Mouse (Mus musculus) layer of hippocampus, adult 18-20 months (tissue): ENCODE measurements around the gene Tppp2. TPM values are rescaled to one million over a fixed set of nuclear protein-coding genes. Genes with fewer than 3 reads are reported as not detected.
"Not testable (repeated sequence)": the region's sequence is repeated elsewhere in the genome, so short reads cannot be mapped to it uniquely, and the experiment has no call there.

Source experiments
- DNase-seq, 2 experiments: peaks; one replicate each; pipeline ENCODE4 v3.0.0; 2022; ENCODE audit warnings: low spot score in 2 of 2
- total RNA-seq, 2 experiments: library from RNA; stranded (reverse); gene quantifications; 2 replicates each; pipeline ENCODE4 v1.2.3; 2021

The Tppp2 gene
- total RNA-seq, 2 experiments from 2014 or later, result not detected

DNA sequence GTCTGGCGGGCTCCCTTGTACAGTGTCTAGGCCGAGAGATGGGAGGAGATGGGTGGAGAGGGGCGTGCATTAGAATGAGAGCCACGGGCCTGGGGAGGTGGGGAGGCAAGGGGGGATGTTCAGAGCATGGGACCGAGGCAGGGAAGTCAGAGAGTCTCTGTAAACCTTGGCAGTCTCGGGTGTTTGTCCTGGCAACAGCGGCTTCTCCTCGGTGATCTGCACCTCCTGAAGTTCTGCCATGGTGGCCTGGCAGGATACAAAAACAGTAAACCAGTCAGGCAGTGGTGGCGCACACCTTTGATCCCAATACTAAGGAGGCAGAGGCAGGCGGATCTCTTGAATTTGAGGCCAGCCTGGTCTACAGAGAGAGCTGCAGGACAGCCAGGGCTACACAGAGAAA, 6.9 kb upstream of the Tppp2 start:
- DNase-seq, result no peak

DNA sequence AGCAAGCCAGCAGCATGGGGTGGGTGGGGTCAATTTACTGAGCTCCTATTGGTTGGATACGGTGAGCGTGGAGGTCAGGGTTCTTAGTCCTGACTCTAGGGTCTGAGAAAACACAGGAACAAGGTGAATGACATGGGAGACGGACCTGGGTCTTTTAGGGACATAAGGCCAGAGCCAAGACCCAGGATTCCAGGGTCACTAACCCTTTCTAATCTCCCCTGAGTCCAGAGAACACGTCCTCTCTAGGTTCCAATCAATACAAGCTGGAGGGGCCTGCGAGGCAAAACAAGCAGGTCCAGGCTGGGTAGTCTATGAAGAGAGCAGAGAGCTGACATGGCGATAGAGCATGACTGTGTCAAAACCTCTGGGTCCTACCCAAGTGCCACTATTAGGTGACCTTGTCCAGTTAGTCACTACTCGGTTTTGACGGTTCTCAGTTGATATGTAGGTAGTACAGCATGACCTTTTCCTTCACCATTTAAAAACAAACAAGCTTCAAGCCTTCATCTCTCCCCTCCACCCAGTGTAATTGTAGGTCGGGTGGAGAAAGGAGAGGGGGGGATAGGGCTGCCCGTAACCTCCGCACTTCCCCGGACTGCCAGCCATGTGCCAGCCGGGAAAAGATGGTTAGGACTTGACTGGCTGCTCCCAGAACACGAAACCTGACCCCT, 5.7 kb upstream of the Tppp2 start:
- DNase-seq, result no peak

DNA sequence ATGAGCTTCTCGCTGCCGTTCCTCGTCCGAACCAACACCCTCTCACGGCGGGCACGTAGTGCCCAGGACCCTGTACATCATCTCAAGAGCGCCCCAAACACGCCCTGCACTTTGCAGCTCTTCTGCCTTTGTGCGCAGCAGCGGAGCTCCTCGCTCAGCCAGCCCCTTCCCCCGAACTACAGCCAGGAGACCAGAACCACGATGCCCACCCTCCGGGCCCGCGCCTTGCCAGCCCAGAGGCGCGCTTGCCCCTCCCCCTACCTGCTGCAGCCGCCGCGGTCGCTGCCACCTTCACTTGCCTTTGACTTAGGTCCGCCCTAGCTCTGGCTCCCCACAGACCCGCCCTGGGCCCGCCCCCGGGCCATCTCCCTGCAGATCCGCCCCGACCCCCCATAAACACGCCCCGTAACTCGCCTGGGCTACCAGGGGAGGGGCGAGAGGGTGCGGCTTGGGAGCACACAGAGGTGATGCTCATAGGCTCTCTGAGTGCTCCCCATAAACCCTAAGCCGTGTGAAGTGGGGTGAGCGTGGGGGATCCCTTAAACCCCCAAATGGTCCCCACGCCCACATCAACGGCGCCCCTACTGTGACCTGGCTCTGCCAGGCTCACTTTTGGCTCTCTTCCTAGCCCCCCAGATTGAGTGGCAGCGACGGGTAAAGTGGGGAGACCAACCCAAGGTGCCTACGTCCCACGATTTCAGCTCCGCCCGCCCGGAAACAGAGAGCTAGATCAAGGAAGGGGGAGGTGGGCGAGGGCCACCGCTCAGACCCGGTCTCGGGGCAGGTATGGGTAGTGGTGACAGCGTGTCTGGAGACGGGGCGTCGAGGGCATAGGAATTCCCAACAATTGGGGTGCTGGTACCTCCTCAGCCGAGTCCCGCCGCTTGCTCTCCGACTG, 4.9 kb upstream of the Tppp2 start:
- DNase-seq, result peak; percentile 40 to 66

DNA sequence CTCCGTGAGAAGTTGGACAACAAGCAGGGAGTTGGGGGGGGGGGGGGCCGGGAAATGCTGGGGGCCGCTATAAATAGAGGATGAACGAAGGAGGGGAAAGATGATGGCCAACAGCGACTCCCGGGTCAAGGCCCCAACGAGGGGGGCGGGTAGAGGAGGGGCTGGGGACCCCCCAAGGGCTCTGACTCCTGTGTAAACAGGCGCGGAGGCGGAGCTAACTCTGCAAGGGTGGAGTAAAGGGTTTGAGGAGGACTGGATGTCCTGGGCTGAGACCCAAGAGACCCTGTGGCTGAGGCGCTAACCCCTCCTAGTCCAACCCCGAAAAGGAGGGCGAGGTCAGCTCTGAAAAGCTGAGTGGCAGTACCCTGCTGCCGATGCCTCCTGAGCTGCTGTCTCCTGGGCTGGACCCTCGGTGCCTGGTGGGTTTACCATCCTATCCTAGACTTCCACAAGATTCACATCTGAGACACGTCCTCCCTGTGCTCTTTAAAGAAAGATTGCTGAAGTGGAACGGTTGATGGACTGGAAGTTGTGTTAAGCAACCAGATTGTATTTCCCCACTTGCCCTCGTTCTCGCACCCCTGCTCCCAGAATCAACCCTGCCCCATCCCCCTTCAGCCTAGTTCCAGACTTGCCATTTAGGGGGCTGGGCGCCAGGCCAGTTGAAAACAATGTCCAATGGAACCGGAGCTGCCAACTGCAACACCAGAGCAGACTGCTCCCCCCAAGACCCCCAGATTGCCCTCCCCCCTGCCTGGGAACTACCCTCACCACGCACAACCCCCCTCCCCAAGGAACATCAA, 4.1 kb upstream of the Tppp2 start, which contains the start of gene Ndrg2:
Ndrg2 (minus strand) TSS at position 199 of the 803 bp plus-strand sequence.
- peak; percentile 59 to 81 for DNase-seq

DNA sequence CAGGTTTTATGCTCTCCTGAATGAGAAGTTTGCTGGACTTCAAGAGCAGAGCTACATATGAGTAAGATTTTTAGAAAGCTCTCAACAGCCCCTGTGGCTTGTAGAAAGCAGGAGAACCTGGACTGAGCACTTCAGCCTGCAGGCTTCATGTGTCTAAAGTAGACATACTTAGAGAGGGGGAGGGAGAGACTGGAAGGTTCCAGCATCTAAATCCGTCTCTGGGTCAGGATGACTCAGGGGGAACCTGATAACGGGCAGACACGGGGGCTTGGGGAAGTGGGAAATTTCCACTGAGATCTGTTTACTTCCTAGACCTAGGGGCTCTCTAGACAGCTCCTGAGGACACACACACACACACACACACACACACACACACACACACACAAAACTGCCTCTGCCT, 3.2 kb upstream of the Tppp2 start:
- no peak for DNase-seq

DNA sequence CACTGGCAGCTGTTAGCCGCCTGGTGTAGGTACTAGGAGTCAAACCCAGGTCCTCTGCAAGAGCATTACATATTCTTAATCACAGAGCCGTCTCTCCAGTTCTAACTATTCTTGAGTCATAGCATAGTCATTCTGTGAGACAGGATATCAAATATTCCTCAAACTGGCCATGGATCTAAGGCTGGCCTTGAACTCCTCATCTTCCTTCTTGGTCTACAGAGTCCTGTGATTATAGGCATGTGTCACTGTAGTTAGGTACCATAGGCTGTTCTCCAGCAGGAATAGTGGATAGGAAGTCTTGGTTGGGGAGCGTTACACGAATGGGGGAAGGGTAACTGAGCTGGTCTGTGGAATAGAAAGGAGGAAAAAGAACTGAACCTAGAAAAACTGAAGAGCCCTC, 1.7 kb upstream of the Tppp2 start:
- no peak for DNase-seq

DNA sequence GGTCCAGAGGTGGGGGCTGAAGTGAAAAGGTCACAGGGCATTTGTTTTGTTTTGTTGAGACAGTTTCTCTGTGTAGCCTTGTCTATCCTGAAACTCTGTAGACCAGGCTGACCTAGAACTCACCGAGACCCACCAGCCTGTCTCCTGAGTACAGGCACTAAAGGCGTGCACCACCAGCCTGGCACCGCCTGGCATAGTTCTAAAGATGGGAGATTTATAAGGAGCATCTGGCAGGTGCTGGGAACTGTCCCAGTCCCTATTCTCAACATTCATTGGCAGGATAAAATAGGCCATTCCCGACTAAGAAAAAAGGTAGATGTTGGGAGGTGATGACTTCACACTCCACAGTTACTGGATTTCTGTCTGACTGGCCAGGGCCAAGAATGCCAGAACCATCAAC, 741 bp downstream of the Tppp2 start:
- no peak for DNase-seq

DNA sequence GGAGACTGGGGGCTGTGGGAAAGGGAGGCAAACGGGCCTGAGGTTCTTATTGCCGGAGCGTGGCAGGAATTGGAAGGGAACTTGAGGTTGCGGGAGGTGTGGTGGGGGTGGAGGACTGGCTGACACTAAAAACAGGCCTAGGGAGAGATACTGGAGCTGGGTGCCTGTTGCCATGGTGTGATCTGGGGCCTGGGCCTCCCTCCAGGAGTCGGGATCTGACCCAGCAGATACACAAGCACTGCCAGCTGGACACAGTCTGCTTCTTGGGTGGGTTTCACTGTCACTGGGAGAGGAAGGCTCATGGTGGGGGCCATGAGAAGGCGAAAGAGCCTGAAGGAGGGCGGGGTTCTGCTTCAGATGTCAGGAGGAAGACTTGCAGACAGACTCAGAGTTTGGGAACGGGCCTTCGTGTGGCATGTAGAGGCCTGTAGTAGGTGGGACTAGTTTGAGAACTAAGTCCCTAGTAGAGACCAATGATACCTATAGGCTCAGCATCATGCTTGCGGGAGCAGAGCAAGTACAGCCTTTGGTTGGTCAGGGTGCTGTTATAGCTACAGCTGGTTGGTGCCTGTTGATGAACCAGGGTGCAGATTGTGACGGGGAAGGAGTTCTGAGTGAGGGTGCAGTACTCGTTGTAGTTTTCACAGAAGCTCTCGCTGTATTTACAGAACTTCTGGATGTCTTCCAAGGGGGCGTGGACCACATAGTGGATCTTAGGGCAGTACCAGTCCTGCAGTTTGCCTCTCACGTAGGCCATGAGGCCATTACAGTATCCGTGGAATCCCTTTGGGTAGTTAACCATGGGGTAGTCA, 3.7 kb downstream of the Tppp2 start:
- peak; percentile 17 to 57 for DNase-seq

DNA sequence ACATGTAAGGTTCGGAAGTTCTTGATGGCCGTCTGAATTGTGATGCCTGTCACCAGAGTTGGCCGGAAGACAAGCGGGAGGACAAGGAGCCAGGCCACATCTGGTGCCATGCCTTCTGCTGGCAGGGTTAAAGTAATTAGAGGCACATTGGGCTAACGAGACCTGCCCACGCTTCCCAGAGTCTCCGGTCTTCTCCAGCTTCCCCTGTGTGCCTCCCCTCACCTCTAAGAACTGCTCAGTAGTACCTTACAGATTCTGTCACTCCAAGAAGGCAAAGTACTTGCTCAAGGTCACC, 4.3 kb downstream of the Tppp2 start, which contains the start of gene Rnase13:
Rnase13 (minus strand) TSS at position 203 of the 295 bp plus-strand sequence.
- DNase-seq, result no peak

DNA sequence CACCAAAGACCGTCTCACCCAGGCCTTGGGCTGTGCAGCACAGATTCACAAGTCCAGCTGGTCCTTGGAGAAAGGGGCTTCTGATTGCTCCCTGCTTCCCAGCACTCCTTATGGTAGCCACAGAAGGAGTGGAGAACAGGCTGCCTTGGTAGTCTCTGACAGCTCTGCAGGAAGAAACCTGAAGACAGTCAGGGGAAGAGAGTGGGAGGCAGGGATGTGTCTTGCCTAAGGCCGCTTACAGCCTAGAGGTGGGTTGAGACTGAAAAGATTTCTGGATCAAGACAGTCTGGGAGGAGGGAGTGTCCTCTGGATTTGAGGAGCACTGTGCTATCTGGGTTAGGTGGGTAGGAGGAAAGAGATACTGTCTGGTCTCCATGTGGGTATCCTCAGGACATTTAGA, 4.7 kb downstream of the Tppp2 start:
- no peak for DNase-seq

DNA sequence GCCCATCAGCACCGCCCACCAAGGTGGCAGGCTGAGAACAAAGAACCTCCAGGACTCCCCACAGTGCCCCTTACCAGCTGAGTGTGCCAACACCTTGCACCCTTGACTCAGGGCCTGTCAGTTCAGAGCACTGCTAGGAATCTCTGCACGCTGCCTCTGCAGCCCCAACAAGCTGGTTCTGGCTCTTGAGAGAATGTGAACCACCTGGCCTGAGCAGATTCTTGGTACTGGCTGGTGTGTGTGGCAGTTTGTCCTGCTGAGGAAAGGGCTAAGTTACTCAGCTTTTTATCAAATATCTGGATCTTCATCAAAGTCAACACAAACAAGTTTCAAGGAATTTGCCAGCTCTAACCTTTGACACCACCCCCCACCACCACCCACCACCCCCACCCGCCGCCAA, 5.3 kb downstream of the Tppp2 start:
- DNase-seq, result no peak

DNA sequence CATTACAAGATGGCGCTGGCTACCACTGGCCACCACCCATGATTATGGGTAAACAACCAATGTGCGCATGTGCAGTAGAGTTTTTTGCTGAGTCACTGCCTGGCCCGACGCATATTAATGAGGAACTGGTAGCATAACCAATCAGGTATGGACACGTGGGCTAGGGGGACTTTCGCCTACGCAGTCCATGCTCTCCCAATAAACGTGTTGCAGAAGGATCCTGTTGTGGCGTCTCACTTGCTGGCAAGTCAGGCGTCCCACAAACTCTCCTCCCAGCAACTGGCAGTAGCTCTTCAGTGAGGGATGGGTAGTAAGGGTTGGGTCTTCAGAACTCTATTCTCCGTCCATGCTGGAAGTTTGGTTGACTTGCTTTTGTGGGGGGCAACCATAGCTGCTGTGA, 8.7 kb downstream of the Tppp2 start:
- DNase-seq, result not testable (repeated sequence)

DNA sequence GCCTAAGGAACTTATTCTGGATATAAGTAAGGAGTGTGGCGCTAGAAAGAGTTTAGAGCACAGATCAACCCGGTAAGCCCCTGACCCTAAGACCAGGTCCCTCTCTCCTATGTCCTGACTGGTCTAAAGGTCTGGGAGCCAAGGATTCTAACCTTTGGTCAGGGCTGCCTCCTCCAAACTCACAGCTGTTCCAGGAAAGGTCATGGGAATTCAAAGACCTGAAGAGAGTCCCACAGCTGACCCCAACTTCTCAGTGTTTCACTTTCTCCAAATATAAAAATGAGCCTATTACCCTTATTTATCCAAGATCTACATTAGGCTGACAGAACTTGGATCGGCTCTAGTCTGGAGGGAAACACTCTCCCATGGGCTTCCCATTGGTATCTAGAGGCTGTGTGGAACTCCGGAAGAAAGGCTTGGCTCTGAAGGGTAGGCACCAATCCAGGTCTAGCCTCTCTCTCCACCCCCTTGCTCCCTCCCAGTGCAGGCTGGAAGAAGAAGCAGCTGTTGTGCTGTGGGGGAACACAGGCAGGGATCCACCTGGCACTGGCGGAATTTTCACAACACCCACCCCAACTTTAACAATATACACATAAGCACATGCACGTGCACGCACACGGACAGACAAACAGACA, 11.2 kb downstream of the Tppp2 start:
- DNase-seq, result peak; percentile 55 to 67

DNA sequence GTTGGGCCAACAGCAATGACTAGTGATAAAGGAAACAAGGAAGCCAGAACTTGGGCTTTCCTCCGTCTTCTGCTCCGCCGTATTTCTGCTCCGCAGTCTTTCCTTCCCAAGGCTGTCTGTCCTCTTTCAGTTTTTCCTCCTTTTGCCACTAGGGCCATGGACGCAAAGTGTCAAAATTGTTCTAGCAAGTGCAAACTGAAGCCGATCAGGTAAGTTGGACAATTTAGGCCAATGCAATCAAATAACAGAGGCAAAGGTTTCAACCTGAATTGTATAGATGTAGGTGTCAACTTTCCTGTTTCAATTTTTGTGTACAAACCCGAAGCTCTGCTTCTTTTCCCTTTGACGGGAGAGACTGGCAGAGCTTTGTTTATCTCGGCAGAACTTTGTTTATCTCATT, 11.7 kb downstream of the Tppp2 start:
- DNase-seq, result no peak

DNA sequence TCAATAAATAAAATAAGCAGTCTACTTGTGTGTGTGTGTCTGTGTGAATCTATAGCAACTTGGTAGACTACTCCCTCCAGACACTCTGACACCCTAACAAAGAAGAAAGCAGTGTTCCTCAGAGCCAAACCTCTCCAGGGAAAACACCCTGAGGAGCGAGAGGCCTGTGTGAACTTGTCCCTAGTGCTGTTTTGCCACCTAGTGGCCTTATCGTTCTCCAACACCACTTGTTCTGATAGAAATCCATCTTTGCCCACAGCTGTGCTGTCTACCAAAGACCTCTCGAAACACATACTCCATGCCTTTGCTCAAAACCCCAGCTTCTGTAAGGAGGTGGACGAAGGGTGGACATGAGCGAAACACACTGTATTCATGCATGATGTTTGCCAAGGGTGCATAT, 12.6 kb downstream of the Tppp2 start:
- DNase-seq, result peak; percentile 25 to 82

DNA sequence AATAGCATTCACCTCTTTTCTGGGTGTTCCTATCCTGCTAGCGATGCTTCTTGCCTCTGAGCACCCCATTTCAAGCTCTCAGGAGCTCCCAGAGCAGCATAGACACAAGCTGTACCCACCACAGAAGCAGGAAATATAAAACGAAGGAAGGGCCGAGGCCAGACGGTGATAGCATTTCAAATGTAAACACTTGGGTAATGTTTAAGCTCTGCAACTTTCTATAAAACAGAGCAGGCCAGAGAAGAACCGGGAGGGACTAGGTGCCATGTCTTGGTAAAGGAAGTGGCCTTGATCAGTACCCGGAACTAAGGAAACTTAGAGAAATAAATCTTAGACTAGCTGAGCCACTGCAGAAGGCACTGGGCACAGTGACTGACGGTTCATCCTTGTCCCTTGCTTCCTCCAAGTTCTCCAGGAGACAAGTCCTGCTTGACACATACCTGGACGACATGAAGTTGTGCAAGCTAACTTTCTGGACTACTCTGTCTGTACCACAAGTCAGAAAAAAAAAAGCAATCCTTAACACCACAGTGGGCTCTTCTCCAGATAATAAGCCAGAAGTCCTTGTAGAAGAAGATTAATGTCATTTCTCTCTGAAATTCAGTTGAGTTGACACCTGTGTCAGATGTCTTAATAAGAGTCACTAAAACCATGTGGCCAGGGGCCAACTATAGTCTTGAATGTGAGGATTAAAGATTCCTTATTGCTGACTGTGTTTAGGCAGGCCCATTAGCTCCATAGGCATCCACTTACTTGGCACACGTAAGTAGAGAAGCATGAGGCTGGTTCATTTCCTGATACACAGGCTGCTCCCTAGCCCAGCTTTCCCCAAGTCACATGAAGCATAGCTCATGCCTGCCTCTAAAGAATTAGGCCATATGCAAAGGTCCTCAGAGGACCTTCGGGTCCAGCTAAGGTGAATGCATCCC, 14.1 kb downstream of the Tppp2 start:
- DNase-seq, result no peak

DNA sequence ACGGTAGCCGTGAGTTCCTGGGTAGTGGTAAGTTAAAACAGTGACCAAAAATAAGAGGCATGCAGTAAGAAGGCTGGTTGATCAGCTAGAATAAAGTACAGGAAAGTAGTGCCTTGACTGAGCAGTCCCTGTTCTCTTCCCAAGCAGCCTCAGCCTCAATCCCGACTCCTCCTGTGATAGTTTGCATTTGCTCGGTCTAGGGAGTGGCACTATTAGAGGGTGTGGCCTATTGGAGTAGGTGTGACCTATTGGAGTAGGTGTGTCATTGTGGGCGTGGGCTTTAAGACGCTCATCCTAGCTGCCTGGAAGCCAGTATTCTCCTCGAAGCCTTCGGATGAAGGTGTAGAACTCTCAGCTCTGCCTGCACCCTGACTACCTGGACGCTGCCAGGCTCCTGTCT, 20.8 kb downstream of the Tppp2 start:
- no peak for DNase-seq

DNA sequence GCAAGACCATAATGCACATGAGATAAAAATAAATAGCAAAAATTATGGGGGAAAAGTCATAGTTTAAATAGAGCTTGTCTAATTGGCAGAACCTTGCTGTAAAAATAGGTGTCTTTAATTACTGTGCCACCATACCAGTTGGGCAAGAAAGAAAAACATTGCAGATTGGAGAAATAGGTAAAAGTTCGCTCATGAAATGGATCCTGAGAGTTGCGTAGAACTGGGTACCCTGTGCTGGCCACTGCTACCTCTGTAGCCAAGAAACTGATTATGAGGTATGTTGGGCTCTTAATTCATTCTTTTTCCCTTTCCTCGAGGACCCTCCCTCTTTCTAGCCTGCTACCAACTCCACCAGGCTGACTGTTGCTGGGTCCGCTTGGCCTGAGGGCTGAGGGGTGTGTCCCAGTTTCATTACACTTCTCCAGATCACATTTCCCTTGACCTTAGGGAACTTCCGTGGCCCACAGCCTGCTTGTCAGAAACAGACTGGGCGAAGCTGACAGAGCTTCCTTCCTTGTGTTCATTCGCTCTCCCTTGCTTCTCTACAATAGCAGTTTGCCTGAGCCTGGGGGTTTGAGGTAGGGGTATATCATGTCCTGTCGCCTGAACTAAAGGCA, 22.8 kb downstream of the Tppp2 start:
- DNase-seq, result no peak

DNA sequence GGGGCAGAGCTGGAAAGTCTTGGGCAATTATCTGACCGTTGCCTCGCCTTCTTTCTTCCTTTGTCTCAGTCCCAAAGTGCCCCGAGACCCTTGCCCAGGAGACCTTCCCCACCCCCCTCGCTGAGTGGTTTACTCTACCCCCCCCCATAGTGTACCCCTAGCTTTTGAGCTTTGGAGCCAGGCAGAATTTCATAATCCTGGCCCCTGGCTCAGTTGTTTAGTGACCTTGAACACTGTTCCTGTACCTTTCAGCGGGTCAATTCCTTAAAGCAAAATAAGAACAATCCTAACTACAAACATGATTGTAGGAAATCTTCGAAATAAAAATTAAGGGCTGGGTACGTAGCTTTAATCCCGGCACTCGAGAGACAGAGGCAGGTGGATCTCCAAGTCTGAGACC, 23.4 kb downstream of the Tppp2 start:
- DNase-seq, result no peak
